Mouse (Mus musculus) colon, adult 2 months (tissue): ENCODE measurements around the gene Vmn2r23. TPM values are rescaled to one million over a fixed set of nuclear protein-coding genes. Genes with fewer than 3 reads are reported as not detected.

Experiments used
- polyA plus RNA-seq: library from polyadenylated mRNA; depleted of rRNA; stranded (reverse); fragments of >200 nt; gene quantifications from 2 replicates; pipeline ENCODE4 v1.2.3, GENCODE M21; 2012; rRNA removed

The Vmn2r23 gene
- polyA plus RNA-seq = not detected in 2 replicates

GRCm38 (mm10) chr6:123702370-123702769 is at the start of gene Vmn2r23:
Gene Vmn2r23 (plus strand): TSS chr6:123702670.

GRCm38 (mm10) chr6:123778579-123778978 is 76.1 kb downstream of the Vmn2r23 start, which contains the start of gene Vmn2r24:
Gene Vmn2r24 (plus strand): TSS chr6:123778879.

Other genes with a start within 250 kb of the Vmn2r23 start
- not detected in 2 replicates for gene Vmn2r21, start 169.3 kb upstream of the Vmn2r23 start, polyA plus RNA-seq
- gene Vmn2r22, start 51.9 kb upstream of the Vmn2r23 start, polyA plus RNA-seq = not detected in 2 replicates
- gene Vmn2r24, start 76.2 kb downstream of the Vmn2r23 start, polyA plus RNA-seq = not detected in 2 replicates
- not detected in 2 replicates for gene Vmn2r25, start 150.8 kb downstream of the Vmn2r23 start, polyA plus RNA-seq